Mouse (Mus musculus) CH12.LX (cell line): ENCODE data around the gene Rfx2. TPM values are rescaled to one million over a fixed set of nuclear protein-coding genes. Genes with fewer than 3 reads are reported as not detected.

Source experiments
- DNase-seq: peaks from one replicate; pipeline ENCODE4 v3.0.0-alpha.2; 2013; ENCODE audit errors: extremely low read depth
- H3K27ac ChIP-seq: 2 replicates; pipeline ENCODE4 v1.5.1; 2012; ENCODE audit warnings: low read depth, mild to moderate bottlenecking, control low read depth, moderate library complexity; ENCODE audit not compliant: insufficient read depth
- H3K27me3 ChIP-seq: replicated peaks from 2 replicates; pipeline ENCODE3; 2012; ENCODE audit warnings: inconsistent platforms
- H3K36me3 ChIP-seq, 2 experiments: replicated peaks in 1 of 2; 2 replicates each; pipeline versions ENCODE3 to v1.6.1; 2012; ENCODE audit warnings: inconsistent platforms in 1 of 2, low read length in 1 of 2, mild to moderate bottlenecking in 1 of 2, mixed read lengths in 1 of 2, moderate library complexity in 1 of 2; ENCODE audit not compliant: control insufficient read depth in 1 of 2, insufficient read depth in 1 of 2
- H3K4me1 ChIP-seq, 2 experiments: 2 replicates each; pipeline ENCODE4 v1.6.1; 2012; ENCODE audit warnings: inconsistent platforms in 1 of 2, moderate library complexity in 1 of 2; ENCODE audit not compliant: insufficient read depth in 2 of 2, control insufficient read depth in 1 of 2
- H3K4me2 ChIP-seq: 2 replicates; pipeline ENCODE4 v1.6.1; 2012; ENCODE audit warnings: low read depth, mild to moderate bottlenecking, control low read depth; ENCODE audit not compliant: poor library complexity, insufficient read depth, severe bottlenecking
- H3K4me3 ChIP-seq, 3 experiments: fragments of 150-350 bp in 1 of 3; sonication (generic) in 1 of 3; replicated peaks in 1 of 3; 2 replicates each; pipeline versions ENCODE3 to v1.5.1; 2011 to 2012; ENCODE audit warnings: low read depth in 2 of 3, low read length in 2 of 3, mild to moderate bottlenecking in 2 of 3, moderate library complexity in 2 of 3, control low read depth in 1 of 3, improper control_type of control experiment in 1 of 3, inconsistent platforms in 1 of 3, mixed read lengths in 1 of 3; ENCODE audit not compliant: poor library complexity in 1 of 3
- H3K79me2 ChIP-seq: replicated peaks from 2 replicates; pipeline ENCODE4 v1.6.1; 2012; ENCODE audit warnings: mild to moderate bottlenecking, moderate library complexity; ENCODE audit not compliant: control insufficient read depth, poor library complexity, insufficient read depth, severe bottlenecking; ENCODE audit errors: extremely low read depth
- H3K9ac ChIP-seq: 2 replicates; pipeline ENCODE4 v1.6.1; 2012; ENCODE audit warnings: low read depth, mild to moderate bottlenecking, control low read depth, moderate library complexity; ENCODE audit not compliant: insufficient read depth
- H3K9me3 ChIP-seq: replicated peaks from 2 replicates; pipeline ENCODE3; 2012; ENCODE audit warnings: low read length, inconsistent platforms, mixed read lengths
- BHLHE40 ChIP-seq: IDR thresholded peaks from 2 replicates; pipeline ENCODE4 v1.6.1; 2011; ENCODE audit warnings: mild to moderate bottlenecking, low read depth, low read length, improper control_type of control experiment
- CHD1 ChIP-seq: IDR thresholded peaks from 2 replicates; pipeline ENCODE4 v1.6.1; 2012; ENCODE audit warnings: low read depth, low read length, improper control_type of control experiment, inconsistent platforms
- CTCF ChIP-seq, 2 experiments: IDR thresholded peaks in 1 of 2; conservative IDR thresholded peaks in 1 of 2; 2 replicates each; pipeline ENCODE4 v1.5.1; 2011 to 2012; ENCODE audit warnings: low read depth in 2 of 2, low read length in 2 of 2, improper control_type of control experiment in 1 of 2, inconsistent platforms in 1 of 2, mild to moderate bottlenecking in 1 of 2, moderate library complexity in 1 of 2
- E2F4 ChIP-seq: IDR thresholded peaks from 2 replicates; pipeline ENCODE4 v1.6.1; 2011; ENCODE audit warnings: low read depth, low read length, improper control_type of control experiment; ENCODE audit not compliant: insufficient replicate concordance
- EP300 ChIP-seq: IDR thresholded peaks from 2 replicates; pipeline ENCODE4 v1.6.1; 2011; ENCODE audit warnings: low read length, improper control_type of control experiment
- ETS1 ChIP-seq: conservative IDR thresholded peaks from 2 replicates; pipeline ENCODE4 v1.6.1; 2012; ENCODE audit warnings: low read depth, mild to moderate bottlenecking, inconsistent platforms, low read length, improper control_type of control experiment, moderate library complexity
- GABPA ChIP-seq: IDR thresholded peaks from 2 replicates; pipeline ENCODE4 v1.6.1; 2012; ENCODE audit warnings: low read depth, low read length, improper control_type of control experiment, inconsistent platforms; ENCODE audit not compliant: insufficient replicate concordance
- JUND ChIP-seq: conservative IDR thresholded peaks from 2 replicates; pipeline ENCODE4 v1.6.1; 2011; ENCODE audit warnings: low read depth, low read length, improper control_type of control experiment
- MAX ChIP-seq: IDR thresholded peaks from 2 replicates; pipeline ENCODE4 v1.6.1; 2011; ENCODE audit warnings: low read length, improper control_type of control experiment
- TCF12 ChIP-seq: IDR thresholded peaks from 2 replicates; pipeline ENCODE4 v1.6.1; 2014; ENCODE audit warnings: low read depth, mild to moderate bottlenecking, inconsistent platforms, low read length, improper control_type of control experiment
- UBTF ChIP-seq: IDR thresholded peaks from 2 replicates; pipeline ENCODE4 v1.6.1; 2012; ENCODE audit warnings: low read depth, mild to moderate bottlenecking, inconsistent platforms, low read length, improper control_type of control experiment, moderate library complexity
- USF1 ChIP-seq: IDR thresholded peaks from 2 replicates; pipeline ENCODE4 v1.6.1; 2014; ENCODE audit warnings: low read depth, mild to moderate bottlenecking, inconsistent platforms, low read length, improper control_type of control experiment
- ZC3H11A ChIP-seq: IDR thresholded peaks from 2 replicates; pipeline ENCODE4 v1.6.1; 2012; ENCODE audit warnings: low read depth, mild to moderate bottlenecking, inconsistent platforms, low read length, improper control_type of control experiment
- ZKSCAN1 ChIP-seq: IDR thresholded peaks from 2 replicates; pipeline ENCODE4 v1.6.1; 2012; ENCODE audit warnings: low read depth, inconsistent platforms, low read length, improper control_type of control experiment, borderline replicate concordance
- ZMIZ1 ChIP-seq: IDR thresholded peaks from 2 replicates; pipeline ENCODE4 v1.6.1; 2012; ENCODE audit warnings: low read depth, mild to moderate bottlenecking, inconsistent platforms, low read length, improper control_type of control experiment
- ZNF384 ChIP-seq: IDR thresholded peaks from 2 replicates; pipeline ENCODE4 v1.6.1; 2012; ENCODE audit warnings: low read depth, low read length, improper control_type of control experiment, inconsistent platforms
- dilution Hi-C: fragments of 300-500 bp; cut with MboI; formaldehyde crosslinking; loops from 2 replicates; pipeline ENCODE4 v1.14.3; 2020; ENCODE audit warnings: low sequenced_read_pairs; ENCODE audit not compliant: extremely low pct_unique_long_range_greater_than_20kb, extremely low pct_ligation_motif_present
- in situ Hi-C: fragments of 300-500 bp; cut with MboI; formaldehyde crosslinking; loops from 3 replicates; pipeline ENCODE4 v1.14.3; 2019; ENCODE audit warnings: low sequenced_read_pairs, low pct_ligation_motif_present, low pct_unique_long_range_greater_than_20kb, mixed read lengths
- polyA plus RNA-seq: library from polyadenylated mRNA; unstranded; fragments of >175 nt; gene quantifications from 2 replicates; pipeline ENCODE4 v1.2.1, GENCODE M21; 2012; ENCODE audit warnings: low read depth; ENCODE audit not compliant: insufficient read length
- total RNA-seq, 2 experiments: library from RNA; depleted of rRNA; stranded (reverse); fragments of 300-350 nt in 1 of 2; fragments of >200 nt in 1 of 2; gene quantifications; 2 replicates each; pipeline ENCODE4 v1.2.3; 2012 to 2014

Gene Rfx2
- total and polyA plus RNA-seq, 3 experiments = 0.16 to 1.1 (median 0.34) TPM

- H3K27ac ChIP-seq = no peak overlapping the region
- dilution Hi-C loops (no loop called here), in situ Hi-C loops (no loop called here)
- peaks cover 9% of the 10 kb centered on the region for H3K9me3 ChIP-seq
- peaks cover 0 to 3% of the 10 kb centered on the region in 2 experiments for H3K36me3 ChIP-seq
- DNase-seq = no peak
- peaks cover 21% of the 10 kb centered on the region for H3K27me3 ChIP-seq
- H3K4me3 ChIP-seq = no peak overlapping the region
- H3K4me1 ChIP-seq = no peaks in the 10 kb centered on the region
- H3K79me2 ChIP-seq = no peaks in the 10 kb centered on the region
- H3K4me2 ChIP-seq = no peak overlapping the region
- no peak overlapping the region for H3K9ac ChIP-seq
- TF ChIP-seq E2F4 = no peak
- no peak for TF ChIP-seq TCF12
- no peak for TF ChIP-seq ZMIZ1
- TF ChIP-seq ZC3H11A = no peak
- TF ChIP-seq CHD1 = no peak
- no peak for TF ChIP-seq BHLHE40
- no peak for TF ChIP-seq ZNF384
- no peak for TF ChIP-seq USF1
- TF ChIP-seq MAX = no peak
- TF ChIP-seq ETS1 = no peak
These were observed 51.9 kb downstream of the Rfx2 start for GRCm38 (mm10) chr17:56778779-56779362.

GRCm38 (mm10) chr17:56777568-56777967, 53.2 kb downstream of the Rfx2 start:
- TF ChIP-seq ZKSCAN1 (no peak), CTCF (conservative IDR thresholded peaks at IDR 0.05 in 1 of 2, IDR thresholded peaks at IDR 0.05 in 1 of 2; ENCODE audit: low read depth in 2 of 2, low read length in 2 of 2) (peak in 1 of 2 experiments; percentile 5; a peak in 1 of 4 replicates)
- TF ChIP-seq, all 38 proteins: peak for 1
- dilution Hi-C loops = no loop called here
- in situ Hi-C loops = no loop called here

GRCm38 (mm10) chr17:56769950-56770349, 60.9 kb downstream of the Rfx2 start, which contains the start of gene Prr22:
Prr22 (plus strand) TSS chr17:56770250.
- no peaks in the 10 kb centered on the region for H3K9me3 ChIP-seq
- no peaks in the 10 kb centered on the region for H3K27me3 ChIP-seq
- no peak for DNase-seq
- TF ChIP-seq JUND (no peak), ZNF384 (no peak), EP300 (no peak), UBTF (no peak), GABPA (no peak), ZKSCAN1 (no peak), MAX (no peak)
- H3K4me3 ChIP-seq = no peak within 1 kb of the TSS
- H3K36me3 ChIP-seq = peaks cover 51 to 75% of the 10 kb centered on the region in 2 experiments
- H3K4me1 ChIP-seq = peaks cover 0 to 5% of the 10 kb centered on the region in 2 experiments; a peak in 2 of 4 replicates
- H3K27ac ChIP-seq = no peak within 1 kb of the TSS
- in situ Hi-C loops = no loop called here
- dilution Hi-C loops = no loop called here
- H3K79me2 ChIP-seq = peaks cover 8% of the 10 kb centered on the region
- H3K4me2 ChIP-seq = no peak within 1 kb of the TSS
- H3K9ac ChIP-seq = no peak within 1 kb of the TSS

More at GRCm38 (mm10) chr17:56777568-56777967, 53.2 kb downstream of the Rfx2 start:
- no peak overlapping the region for H3K4me3 ChIP-seq
- no peaks in the 10 kb centered on the region for H3K79me2 ChIP-seq
- H3K4me1 ChIP-seq = no peaks in the 10 kb centered on the region
- no peak overlapping the region for H3K9ac ChIP-seq
- peaks cover 18% of the 10 kb centered on the region for H3K27me3 ChIP-seq
- peaks cover 9% of the 10 kb centered on the region for H3K9me3 ChIP-seq
- no peak for DNase-seq
- no peak overlapping the region for H3K27ac ChIP-seq
- no peak overlapping the region for H3K4me2 ChIP-seq
- peaks cover 0 to 14% of the 10 kb centered on the region in 2 experiments for H3K36me3 ChIP-seq
